Mouse (Mus musculus) frontal cortex, postnatal 14 days (tissue): ENCODE results near the gene Olfr1454.

Experiments used
- DNase-seq, 2 experiments: peaks; one replicate each; pipeline ENCODE4 v3.0.0; 2022; ENCODE audit warnings: low spot score in 2 of 2

Gene Olfr1454

DNA sequence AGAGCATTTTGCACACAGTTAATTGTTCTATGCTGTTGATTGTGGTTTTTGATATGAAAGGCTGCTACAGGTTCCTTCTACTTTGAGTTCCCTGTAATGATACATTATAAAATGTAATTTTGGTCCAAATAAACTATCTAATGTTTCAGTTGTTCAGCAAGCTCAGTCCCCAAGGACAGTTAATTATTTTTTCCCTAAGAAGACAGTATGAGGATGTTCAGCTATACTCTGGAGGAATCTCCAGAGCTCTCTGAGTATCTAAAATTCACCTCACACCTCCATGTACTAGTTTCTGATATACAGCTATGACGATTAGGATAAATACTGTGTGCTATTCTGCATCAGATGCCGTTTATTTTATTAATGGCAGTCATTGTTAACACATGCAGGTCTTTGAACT lies at the start of gene Olfr1454:
Olfr1454 (plus strand) TSS at position 301 of the 400 bp plus-strand sequence.
- no peak for DNase-seq

DNA sequence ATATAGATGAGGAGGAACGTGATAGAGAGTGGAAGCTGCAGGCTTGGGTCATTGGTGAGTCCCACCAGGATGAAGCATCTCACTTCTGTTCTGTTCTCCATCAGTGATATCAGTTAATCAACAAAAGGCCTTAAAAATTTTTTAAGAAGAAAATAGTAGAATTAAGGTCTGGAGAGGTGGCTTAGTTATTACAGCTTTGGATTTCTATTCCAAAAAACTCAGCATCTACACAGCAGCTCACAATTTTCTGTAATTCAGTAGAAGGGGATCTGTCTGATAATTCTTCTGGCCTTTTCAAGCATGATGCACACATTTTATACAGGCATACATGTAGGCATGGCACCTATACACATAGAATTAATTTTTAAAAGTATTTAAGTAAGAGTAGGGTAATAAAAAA lies 32.2 kb upstream of the Olfr1454 start, which contains the start of gene Olfr1453:
Olfr1453 (minus strand) TSS at position 101 of the 400 bp plus-strand sequence.
- no peak for DNase-seq

DNA sequence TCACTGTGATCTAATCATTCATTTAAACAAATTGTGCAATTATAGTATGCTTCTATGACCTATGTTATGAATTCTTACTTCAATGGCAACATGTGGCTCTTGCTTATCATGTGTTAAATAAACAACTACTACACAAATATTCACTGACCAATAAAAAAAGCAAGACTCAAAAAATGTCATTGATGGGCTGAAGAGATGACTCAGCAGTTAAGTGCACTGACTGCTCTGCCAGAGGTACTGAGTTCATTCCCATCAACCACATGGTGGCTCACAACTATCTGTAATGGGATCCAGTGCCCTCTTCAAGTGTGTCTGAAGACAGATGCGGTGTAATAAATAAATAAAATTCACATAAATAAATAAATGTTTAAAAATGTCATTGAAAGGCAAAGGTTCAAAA lies 33.5 kb downstream of the Olfr1454 start:
- no peak for DNase-seq

DNA sequence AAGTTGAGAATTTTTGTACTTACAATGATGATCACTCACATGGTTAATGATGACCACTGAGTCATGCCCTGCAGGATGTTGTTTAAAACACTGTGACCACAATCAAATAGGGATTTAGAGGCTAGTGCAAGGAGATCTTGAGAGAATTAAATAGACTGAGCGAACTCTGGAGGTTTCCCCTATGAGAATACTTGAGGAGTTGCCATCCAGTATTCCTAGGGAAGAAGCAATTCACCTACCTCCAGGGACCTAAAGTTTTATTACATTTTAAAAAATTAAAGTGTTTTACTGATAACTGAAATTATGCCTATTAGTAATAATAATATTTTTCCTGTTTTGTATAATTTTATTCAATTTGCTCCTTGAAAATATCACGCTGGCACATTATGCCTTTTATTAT lies 37.4 kb downstream of the Olfr1454 start, which contains the start of gene Olfr1457:
Olfr1457 (minus strand) TSS at position 101 of the 400 bp plus-strand sequence.
- no peak for DNase-seq

DNA sequence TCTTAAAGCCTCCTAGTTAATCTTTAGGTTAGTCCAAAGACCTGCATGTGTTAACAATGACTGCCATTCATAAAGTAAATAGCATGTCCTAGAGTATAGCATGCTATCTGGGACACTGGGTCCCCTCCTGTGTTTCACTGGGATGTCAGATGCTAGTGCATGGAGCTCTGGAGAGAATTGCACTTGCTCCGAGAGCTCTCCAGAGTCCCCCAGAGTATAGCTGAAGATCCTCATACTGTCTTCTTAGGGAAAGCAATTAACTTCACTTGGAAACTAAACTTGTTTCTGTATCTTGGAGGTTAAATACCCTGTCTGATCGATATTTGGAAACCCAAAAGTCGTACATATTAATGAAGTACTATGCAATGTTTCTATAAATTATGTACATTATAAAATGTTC lies 46.3 kb downstream of the Olfr1454 start, which contains the start of gene Olfr1458:
Olfr1458 (minus strand) TSS at position 101 of the 400 bp plus-strand sequence.
- DNase-seq, result no peak
